Mouse (Mus musculus): ENCODE data around the gene Lrp8. TPM values are rescaled to one million over a fixed set of nuclear protein-coding genes. Genes with fewer than 3 reads are reported as not detected.

The Lrp8 gene
- total and polyA plus RNA-seq, 3 experiments: 25.2 to 33.2 TPM; not detected in 1

DNA sequence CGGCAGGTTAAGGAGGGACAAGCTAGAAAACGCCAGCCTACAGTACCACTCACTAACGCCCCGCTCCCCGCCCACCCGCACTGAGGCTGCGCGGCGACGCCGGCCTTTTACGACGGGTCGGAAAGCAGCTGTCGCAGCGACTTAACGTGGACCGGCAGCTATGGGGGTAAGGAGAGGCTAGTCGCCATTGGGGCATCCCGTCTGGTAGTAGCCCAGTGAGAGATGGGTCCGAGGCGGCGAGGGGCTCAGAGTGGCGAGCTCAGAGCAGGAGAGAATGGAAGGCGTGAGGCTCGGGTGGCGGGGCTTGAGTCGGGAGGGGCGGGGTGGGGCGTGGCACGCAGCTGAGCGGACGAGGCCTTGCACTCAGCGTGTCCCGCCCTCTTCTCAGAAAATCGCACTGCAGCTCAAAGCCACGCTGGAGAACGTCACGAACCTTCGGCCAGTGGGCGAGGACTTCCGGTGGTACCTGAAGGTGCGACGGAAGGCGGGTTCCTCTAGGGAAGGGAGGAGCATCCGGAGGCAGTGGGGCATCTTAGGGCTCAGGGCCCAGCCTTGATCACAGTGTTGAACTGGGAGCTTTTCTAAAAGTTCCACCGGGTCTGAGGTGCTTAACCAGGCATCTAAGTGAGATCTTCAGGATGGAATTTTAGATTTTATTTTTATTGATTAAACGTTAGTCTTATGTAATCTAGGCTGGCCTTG, 87.8 kb downstream of the Lrp8 start, which contains the start of gene 0610037L13Rik:
TSS of gene 0610037L13Rik (plus strand) at position 83 of the 702 bp plus-strand sequence.
- peak; percentile 99 for DNase-seq (ENCODE audit: low read depth, low spot score)
- no peaks in the 10 kb centered on the region for H3K9me3 ChIP-seq (replicated peaks; ENCODE audit: insufficient read depth, low read length)
- no peaks in the 10 kb centered on the region for H3K27me3 ChIP-seq (ENCODE audit: control insufficient read depth in 1 of 2, insufficient read depth in 2 of 2, low read length in 2 of 2)
- H3K79me2 ChIP-seq (ENCODE audit: control insufficient read depth, insufficient read depth, low read length, poor library complexity): no peaks in the 10 kb centered on the region; the same call in 1 of the 2 replicates
- TF ChIP-seq RCOR1 (IDR thresholded peaks at IDR 0.05; ENCODE audit: low read depth, low read length): 0 out of 2 replicates have a peak, but pooled peaks have one; percentile 26
- peak; percentile 56 for TF ChIP-seq KAT2A (conservative IDR thresholded peaks at IDR 0.05; ENCODE audit: low read depth, low read length)
- TF ChIP-seq MAX (IDR thresholded peaks at IDR 0.05; ENCODE audit: low read length): peak; percentile 84
- peak; percentile 84 for TF ChIP-seq HCFC1 (IDR thresholded peaks at IDR 0.05; ENCODE audit: low read depth, low read length)
- peak; percentile 27 for TF ChIP-seq TCF12 (IDR thresholded peaks at IDR 0.05; ENCODE audit: low read depth, low read length)
- peak; percentile 80 for TF ChIP-seq NELFE (IDR thresholded peaks at IDR 0.05; ENCODE audit: low read depth, low read length)
- no peak for TF ChIP-seq ZC3H11A (IDR thresholded peaks at IDR 0.05; ENCODE audit: low read depth, low read length)
- 0 out of 6 replicates have a peak, but pooled peaks of 1 of the 3 experiments have one; percentile 0 for TF ChIP-seq CTCF (IDR thresholded peaks at IDR 0.05 in 2 of 3, conservative IDR thresholded peaks at IDR 0.05 in 1 of 3; ENCODE audit: control insufficient read depth in 1 of 3, insufficient read depth in 1 of 3, low read depth in 2 of 3, low read length in 3 of 3, poor library complexity in 1 of 3, severe bottlenecking in 1 of 3)
- 0 out of 2 replicates have a peak, but pooled peaks have one; percentile 41 for TF ChIP-seq E2F4 (IDR thresholded peaks at IDR 0.05; ENCODE audit: borderline replicate concordance, low read depth, low read length)
- peak; percentile 85 for TF ChIP-seq NRF1 (IDR thresholded peaks at IDR 0.05; ENCODE audit: insufficient read depth, low read depth, low read length, poor library complexity, severe bottlenecking)
- TF ChIP-seq MYC (IDR thresholded peaks at IDR 0.05; ENCODE audit: low read depth, low read length): peak; percentile 74; the same call in 1 of the 2 replicates
- TF ChIP-seq POLR2AphosphoS5 (IDR thresholded peaks at IDR 0.05; ENCODE audit: borderline replicate concordance, low read depth, low read length): no peak
- TF ChIP-seq CHD1 (IDR thresholded peaks at IDR 0.05; ENCODE audit: low read depth, low read length): no peak
- TF ChIP-seq MEF2A (IDR thresholded peaks at IDR 0.05; ENCODE audit: extremely low read depth, insufficient replicate concordance, low read depth, low read length, poor library complexity, severe bottlenecking): no peak
- TF ChIP-seq ZMIZ1 (IDR thresholded peaks at IDR 0.05; ENCODE audit: low read depth, low read length): peak; percentile 61; the same call in 1 of the 2 replicates
- TF ChIP-seq GABPA (IDR thresholded peaks at IDR 0.05; ENCODE audit: low read depth, low read length): no peak
- peak; percentile 61 to 80; a peak in 3 of 4 replicates for TF ChIP-seq POLR2A (IDR thresholded peaks at IDR 0.05; ENCODE audit: control insufficient read depth in 1 of 2, insufficient read depth in 1 of 2, low read depth in 1 of 2, low read length in 2 of 2, poor library complexity in 1 of 2)
- TF ChIP-seq GATA1 (IDR thresholded peaks at IDR 0.05; ENCODE audit: low read depth, low read length): no peak
- TF ChIP-seq MAZ (IDR thresholded peaks at IDR 0.05; ENCODE audit: low read depth, low read length): peak; percentile 61; the same call in 1 of the 2 replicates
- peak; percentile 65; the same call in 1 of the 2 replicates for TF ChIP-seq POLR2AphosphoS2 (IDR thresholded peaks at IDR 0.05; ENCODE audit: low read length)
- TF ChIP-seq ETS1 (IDR thresholded peaks at IDR 0.05; ENCODE audit: low read depth, low read length): peak; percentile 49; the same call in 1 of the 2 replicates
- no peak for TF ChIP-seq USF2 (IDR thresholded peaks at IDR 0.05; ENCODE audit: borderline replicate concordance in 1 of 2, insufficient read depth in 1 of 2, low read depth in 1 of 2, low read length in 2 of 2)
- TF ChIP-seq MXI1 (IDR thresholded peaks at IDR 0.05; ENCODE audit: low read depth, low read length): peak; percentile 75
- TF ChIP-seq TBP (IDR thresholded peaks at IDR 0.05; ENCODE audit: low read depth, low read length): peak; percentile 81
- TF ChIP-seq ELF1 (IDR thresholded peaks at IDR 0.05; ENCODE audit: low read depth, low read length): peak; percentile 87
- peaks cover 0 to 11% of the 10 kb centered on the region in 2 experiments; a peak in 1 of 4 replicates for H3K4me1 ChIP-seq (ENCODE audit: control insufficient read depth in 1 of 2, insufficient read depth in 2 of 2, low read length in 2 of 2)
- peaks cover 4 to 10% of the 10 kb centered on the region in 2 experiments; a peak in 3 of 4 replicates for H3K36me3 ChIP-seq (ENCODE audit: control insufficient read depth in 1 of 2, insufficient read depth in 2 of 2, low read length in 2 of 2)
- peak within 1 kb of the TSS; percentile 89 for H3K27ac ChIP-seq (ENCODE audit: control insufficient read depth, low read depth, low read length)
- peak within 1 kb of the TSS; percentile 70 to 89 for H3K4me3 ChIP-seq (ENCODE audit: control insufficient read depth in 1 of 2, insufficient read depth in 1 of 2, low read depth in 2 of 2, low read length in 2 of 2)
- H3K9ac ChIP-seq (ENCODE audit: control insufficient read depth, low read depth, low read length, poor library complexity, severe bottlenecking): peak within 1 kb of the TSS; percentile 84
